Mouse (Mus musculus) neural tube, embryonic 14.5 days (tissue): ENCODE measurements at regions not wholly inside any gene's neighbourhood (a gene's known extent, or its start where the extent isn't known, plus 50 kb on each side); places are given as distances from the start of the nearest gene placed in this dataset.

ENCODE experiments used
- ATAC-seq: fragments of 200-750 bp; cut with Nextera tagmentation; 2 replicates; pipeline ENCODE4 v1.8.0; 2017; ENCODE audit warnings: low read depth, mild to moderate bottlenecking, moderate TSS enrichment, moderate library complexity
- H3K27ac ChIP-seq: fragments of 300-500 bp; sonication (generic); 2 replicates; pipeline ENCODE4 v1.5.1; 2014; ENCODE audit warnings: low read depth, mild to moderate bottlenecking, control low read depth, low read length, moderate library complexity, mixed read lengths
- H3K27me3 ChIP-seq: fragments of 300-500 bp; sonication (generic); 2 replicates; pipeline ENCODE4 v1.6.1; 2014; ENCODE audit warnings: low read length; ENCODE audit not compliant: control insufficient read depth, insufficient read depth
- H3K36me3 ChIP-seq: fragments of 300-500 bp; sonication (generic); 2 replicates; pipeline ENCODE4 v1.6.1; 2014; ENCODE audit warnings: low read length, mixed read lengths; ENCODE audit not compliant: control insufficient read depth, insufficient read depth
- H3K4me1 ChIP-seq: fragments of 300-500 bp; sonication (generic); 2 replicates; pipeline ENCODE4 v1.6.1; 2014; ENCODE audit warnings: low read length; ENCODE audit not compliant: control insufficient read depth, insufficient read depth
- H3K4me2 ChIP-seq: fragments of 300-500 bp; sonication (generic); 2 replicates; pipeline ENCODE4 v1.6.1; 2014; ENCODE audit warnings: mild to moderate bottlenecking, low read depth, low read length, control low read depth
- H3K4me3 ChIP-seq: fragments of 300-500 bp; sonication (generic); 2 replicates; pipeline ENCODE4 v1.5.1; 2014; ENCODE audit warnings: low read depth, low read length, control low read depth, mixed read lengths
- H3K9ac ChIP-seq: fragments of 300-500 bp; sonication (generic); replicated peaks from 2 replicates; pipeline ENCODE4 v1.6.1; 2014; ENCODE audit warnings: low read depth, mild to moderate bottlenecking, control low read depth, low read length, mixed read lengths
- H3K9me3 ChIP-seq: fragments of 300-500 bp; sonication (generic); 2 replicates; pipeline ENCODE4 v1.6.1; 2016; ENCODE audit warnings: low read length; ENCODE audit not compliant: control insufficient read depth
- WGBS: fragments of 180-500 bp; shearing (Covaris S2); extraction: QIAGEN DNeasy Blood & Tissue Kit; methylation state at CpG from one replicate; pipeline ENCODE4 v1.1.7; 2014; 5-methylcytosine and 5-hydroxymethylcytosine counted together

GRCm38 (mm10) chr2:166434554-166434953 lies 279.1 kb downstream of the Prex1 start:
- H3K9ac ChIP-seq, result no peak overlapping the region
- no peaks in the 10 kb centered on the region for H3K9me3 ChIP-seq
- peaks cover 18% of the 10 kb centered on the region for H3K4me1 ChIP-seq
- 14% methylated on average over 8 of the region's 8 CpGs for WGBS
- H3K27me3 ChIP-seq, result no peaks in the 10 kb centered on the region
- no peak overlapping the region for H3K4me2 ChIP-seq
- H3K4me3 ChIP-seq, result no peak overlapping the region
- 0 out of 2 replicates have a peak, but pooled peaks have one; percentile 56 for ATAC-seq
- peak overlapping the region; percentile 34; the same call in 1 of the 2 replicates for H3K27ac ChIP-seq
- H3K36me3 ChIP-seq, result no peaks in the 10 kb centered on the region

DNA sequence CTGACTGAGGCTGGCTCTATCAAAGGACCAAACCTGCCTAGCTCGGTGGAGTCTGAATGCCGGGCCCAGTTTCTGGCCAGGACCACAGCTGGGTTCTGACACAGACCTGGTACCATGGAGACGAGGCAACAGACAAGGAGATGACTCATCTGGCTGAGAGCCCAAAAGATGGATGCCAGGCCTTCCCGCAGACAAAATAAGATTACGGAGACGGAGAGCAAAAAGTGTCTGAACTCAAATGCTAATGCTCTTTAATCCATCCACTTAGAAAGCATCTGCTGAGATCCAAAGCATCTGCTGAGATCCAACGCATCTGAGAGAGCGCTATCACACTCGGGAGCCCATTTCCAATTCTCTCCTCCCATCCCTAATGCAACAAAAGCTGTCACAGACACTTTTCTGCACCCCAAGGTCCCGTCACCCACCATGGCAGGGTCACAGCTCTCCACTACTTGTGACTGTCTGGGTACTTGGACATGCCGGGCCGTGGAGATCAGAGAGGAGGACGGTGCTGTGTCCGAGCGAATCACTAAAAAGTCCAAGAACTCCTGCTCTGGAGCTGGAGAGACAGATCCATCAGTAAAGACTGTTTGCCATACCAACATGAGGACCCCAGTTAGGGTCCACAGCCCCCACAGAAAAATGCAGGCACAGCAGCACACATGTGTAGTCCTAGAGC lies 278.3 kb upstream of the Sulf2 start:
- no peak for ATAC-seq
- H3K27ac ChIP-seq, result peak overlapping the region; percentile 34; the same call in 1 of the 2 replicates
- H3K36me3 ChIP-seq, result no peaks in the 10 kb centered on the region
- no peaks in the 10 kb centered on the region for H3K9me3 ChIP-seq
- WGBS, result 65% methylated on average over 15 of the region's 15 CpGs
- H3K4me2 ChIP-seq, result no peak overlapping the region
- peaks cover 18% of the 10 kb centered on the region for H3K4me1 ChIP-seq
- H3K27me3 ChIP-seq, result no peaks in the 10 kb centered on the region
- no peak overlapping the region for H3K9ac ChIP-seq
- H3K4me3 ChIP-seq, result no peak overlapping the region

GRCm38 (mm10) chr2:166432948-166433654 lies 277.6 kb upstream of the Sulf2 start:
- Histone ChIP-seq H3K36me3 (no peaks in the 10 kb centered on the region), H3K4me2 (no peak overlapping the region), H3K9me3 (no peaks in the 10 kb centered on the region), H3K27me3 (no peaks in the 10 kb centered on the region), H3K27ac (no peak overlapping the region), H3K9ac (no peak overlapping the region), H3K4me3 (no peak overlapping the region), H3K4me1 (peaks cover 18% of the 10 kb centered on the region)
- no peak for ATAC-seq
- 66% methylated on average over 13 of the region's 13 CpGs for WGBS

- Histone ChIP-seq H3K9me3 (no peaks in the 10 kb centered on the region), H3K4me3 (no peak overlapping the region), H3K27me3 (no peaks in the 10 kb centered on the region), H3K27ac (no peak overlapping the region), H3K4me1 (peaks cover 18% of the 10 kb centered on the region), H3K4me2 (no peak overlapping the region), H3K9ac (no peak overlapping the region), H3K36me3 (no peaks in the 10 kb centered on the region)
- WGBS, result 65% methylated on average over 8 of the region's 8 CpGs
- no peak for ATAC-seq
These were observed 277.1 kb upstream of the Sulf2 start for GRCm38 (mm10) chr2:166432531-166432930.

DNA sequence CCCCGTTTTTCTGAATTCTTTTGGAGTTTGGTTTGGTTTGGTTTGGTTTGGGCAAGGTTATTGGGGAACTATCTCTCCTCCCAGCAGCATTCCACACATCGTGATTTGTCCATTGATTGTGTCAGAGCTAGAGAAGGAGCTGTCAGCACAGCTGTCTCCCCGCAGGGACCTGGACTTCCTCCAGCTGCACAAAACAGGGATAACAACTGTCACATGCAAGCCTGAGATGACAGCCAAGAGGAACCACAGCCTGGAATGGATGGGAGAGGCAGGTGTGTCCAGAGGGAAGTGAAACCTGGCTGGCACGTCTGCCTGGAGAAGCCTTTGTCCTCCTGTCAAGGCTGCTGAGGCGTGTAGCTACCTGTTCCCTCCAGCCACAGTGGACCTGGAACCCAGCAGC lies 274.5 kb upstream of the Sulf2 start:
- no peaks in the 10 kb centered on the region for H3K36me3 ChIP-seq
- H3K9ac ChIP-seq, result no peak overlapping the region
- no peaks in the 10 kb centered on the region for H3K9me3 ChIP-seq
- ATAC-seq, result no peak
- H3K27me3 ChIP-seq, result no peaks in the 10 kb centered on the region
- H3K27ac ChIP-seq, result no peak overlapping the region
- WGBS, result 69% methylated on average over 5 of the region's 5 CpGs
- H3K4me2 ChIP-seq, result no peak overlapping the region
- no peak overlapping the region for H3K4me3 ChIP-seq
- peaks cover 18% of the 10 kb centered on the region for H3K4me1 ChIP-seq

DNA sequence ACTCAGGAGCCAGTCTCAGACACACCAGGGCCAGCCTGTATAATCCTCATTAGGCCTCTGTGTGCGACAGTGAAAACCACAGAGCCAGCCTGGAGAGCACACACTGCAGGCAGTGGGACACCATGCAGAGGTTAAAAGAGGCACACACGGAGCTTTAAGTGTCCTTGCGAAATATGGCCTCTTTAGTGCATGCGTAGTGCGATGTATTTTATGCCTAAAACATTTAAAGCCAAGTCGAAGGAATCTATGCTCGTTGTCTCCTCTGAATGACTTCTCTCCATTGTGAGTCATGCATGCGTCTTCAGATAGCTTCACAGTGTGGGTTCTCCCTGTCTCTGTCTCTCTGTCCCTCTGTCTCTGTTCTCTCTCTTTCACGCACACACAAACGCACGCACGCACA lies 274.0 kb upstream of the Sulf2 start:
- no peak overlapping the region for H3K4me3 ChIP-seq
- H3K27me3 ChIP-seq, result no peaks in the 10 kb centered on the region
- H3K36me3 ChIP-seq, result no peaks in the 10 kb centered on the region
- no peaks in the 10 kb centered on the region for H3K9me3 ChIP-seq
- 81% methylated on average over 12 of the region's 12 CpGs for WGBS
- H3K4me2 ChIP-seq, result no peak overlapping the region
- H3K4me1 ChIP-seq, result peaks cover 14% of the 10 kb centered on the region
- no peak overlapping the region for H3K9ac ChIP-seq
- no peak overlapping the region for H3K27ac ChIP-seq
- ATAC-seq, result no peak

GRCm38 (mm10) chr2:166427390-166427789 lies 271.9 kb upstream of the Sulf2 start:
- H3K4me1 ChIP-seq, result 0 out of 2 replicates have a peak, but pooled peaks cover 4% of the 10 kb centered on the region
- H3K4me3 ChIP-seq, result no peak overlapping the region
- no peak for ATAC-seq
- no peaks in the 10 kb centered on the region for H3K27me3 ChIP-seq
- no peaks in the 10 kb centered on the region for H3K36me3 ChIP-seq
- no peak overlapping the region for H3K4me2 ChIP-seq
- H3K27ac ChIP-seq, result no peak overlapping the region
- H3K9ac ChIP-seq, result no peak overlapping the region
- 83% methylated on average over 6 of the region's 6 CpGs for WGBS
- H3K9me3 ChIP-seq, result no peaks in the 10 kb centered on the region

DNA sequence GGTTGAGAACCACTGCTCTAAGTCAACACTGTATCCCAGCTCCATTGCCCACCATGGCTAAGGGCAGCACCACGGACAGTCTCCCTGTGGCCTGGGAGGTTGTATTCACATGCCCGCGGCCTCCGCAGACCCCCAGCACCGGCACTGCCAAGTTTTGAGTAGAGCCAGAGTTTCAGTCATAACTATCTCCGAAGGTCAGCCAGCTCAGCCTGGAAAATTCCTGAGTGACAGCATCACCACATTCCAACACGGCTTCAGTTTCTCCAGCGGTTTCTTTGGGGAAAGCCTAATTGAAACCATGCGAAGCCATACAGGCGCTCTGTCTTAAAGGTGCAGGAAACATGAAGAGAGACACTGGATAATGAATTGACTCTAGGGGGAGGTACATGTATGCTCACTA lies 271.5 kb upstream of the Sulf2 start:
- Histone ChIP-seq H3K9ac (no peak overlapping the region), H3K27me3 (no peaks in the 10 kb centered on the region), H3K9me3 (no peaks in the 10 kb centered on the region), H3K27ac (no peak overlapping the region), H3K4me1 (0 out of 2 replicates have a peak, but pooled peaks cover 4% of the 10 kb centered on the region), H3K4me3 (no peak overlapping the region), H3K4me2 (no peak overlapping the region), H3K36me3 (no peaks in the 10 kb centered on the region)
- ATAC-seq, result no peak
- 68% methylated on average over 10 of the region's 10 CpGs for WGBS

DNA sequence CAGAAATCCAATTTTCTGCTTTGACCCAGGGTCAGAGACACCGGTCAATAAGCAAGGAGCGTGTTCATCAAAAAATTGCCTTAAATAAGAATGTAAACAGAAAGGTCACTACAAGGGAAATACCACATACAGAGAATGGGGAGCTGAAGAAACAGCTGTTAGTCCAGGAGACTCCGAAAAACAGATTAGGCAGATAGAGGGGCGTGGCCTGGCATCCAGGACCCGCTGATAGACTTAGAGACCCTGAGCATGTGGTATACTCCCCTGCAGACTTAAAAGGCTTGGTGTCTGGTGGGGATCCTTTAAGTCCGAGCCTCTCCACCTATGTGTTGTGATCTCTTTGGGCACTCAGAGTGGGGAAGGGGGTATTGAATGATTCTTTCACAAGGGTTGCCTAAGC lies 271.0 kb upstream of the Sulf2 start:
- H3K4me3 ChIP-seq, result no peak overlapping the region
- no peaks in the 10 kb centered on the region for H3K9me3 ChIP-seq
- no peak for ATAC-seq
- no peak overlapping the region for H3K9ac ChIP-seq
- H3K36me3 ChIP-seq, result no peaks in the 10 kb centered on the region
- H3K4me2 ChIP-seq, result no peak overlapping the region
- H3K4me1 ChIP-seq, result 0 out of 2 replicates have a peak, but pooled peaks cover 4% of the 10 kb centered on the region
- no peak overlapping the region for H3K27ac ChIP-seq
- 79% methylated on average over 6 of the region's 6 CpGs for WGBS
- H3K27me3 ChIP-seq, result no peaks in the 10 kb centered on the region
